Mouse (Mus musculus) frontal cortex, adult 2 months (tissue): ENCODE measurements around the gene Gm9958. TPM values are rescaled to one million over a fixed set of nuclear protein-coding genes. Genes with fewer than 3 reads are reported as not detected.

ENCODE experiments used
- DNase-seq, 2 experiments: peaks; one replicate each; pipeline ENCODE4 v3.0.0; 2022; ENCODE audit warnings: low spot score in 1 of 2; ENCODE audit errors: extremely low spot score in 1 of 2
- polyA plus RNA-seq: library from polyadenylated mRNA; depleted of rRNA; stranded (reverse); fragments of >200 nt; gene quantifications from 2 replicates; pipeline ENCODE4 v1.2.3, GENCODE M21; 2012; rRNA removed

Gm9958 gene
- polyA plus RNA-seq, 1 experiment, result 2.3 TPM

GRCm38 (mm10) chr5:90396817-90397216 lies 29.8 kb downstream of the Gm9958 start:
- DNase-seq, result peak in 1 of 2 experiments; percentile 17

DNA sequence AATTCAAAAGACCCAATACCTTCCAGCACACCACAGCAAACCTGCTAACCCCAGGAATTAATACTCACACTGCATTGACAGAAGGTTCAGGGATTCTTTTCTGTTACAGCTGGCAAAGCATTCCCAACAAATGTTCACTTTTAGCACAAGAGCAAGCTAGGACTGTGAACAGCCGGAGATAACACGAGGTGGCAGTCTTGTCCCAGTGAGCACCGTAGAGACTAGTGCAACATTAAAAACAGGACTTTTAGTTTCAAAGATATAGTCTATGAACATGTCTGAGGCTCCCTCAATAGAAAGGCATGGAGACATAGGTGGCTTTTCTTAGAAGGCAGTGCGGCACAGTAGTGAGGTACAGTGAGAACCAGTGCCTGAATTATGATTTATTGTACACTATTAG lies 38.2 kb downstream of the Gm9958 start:
- DNase-seq, result peak; percentile 14 to 79

- no peak for DNase-seq
Measured at GRCm38 (mm10) chr5:90414142-90414924, 47.3 kb downstream of the Gm9958 start.

DNA sequence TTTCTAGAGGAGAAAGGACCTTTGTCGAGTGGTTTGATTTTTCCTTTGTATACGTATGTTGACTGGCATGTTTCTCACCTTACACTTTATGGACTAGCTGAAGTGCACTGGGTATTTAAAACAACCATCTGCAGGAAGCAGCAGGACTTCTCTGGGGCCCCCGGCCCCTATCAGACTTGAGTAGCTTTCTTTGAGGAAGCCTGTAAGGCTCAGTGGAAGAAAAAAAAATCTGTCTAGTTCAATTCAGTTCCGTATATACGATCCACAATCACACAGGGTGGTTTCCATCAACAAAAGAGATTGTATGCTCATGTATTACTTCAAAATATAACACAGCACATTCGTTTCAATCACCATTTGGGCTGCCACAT lies 47.9 kb downstream of the Gm9958 start:
- no peak for DNase-seq

Other genes starting within 250 kb of the Gm9958 start
- 33.2 and 37.4 TPM in 2 replicates for gene Cox18, start 143.2 kb upstream of the Gm9958 start, polyA plus RNA-seq
- 50.2 and 55.1 TPM in 2 replicates for gene Ankrd17, start 627 bp upstream of the Gm9958 start, polyA plus RNA-seq
- 0.08 and 2.3 TPM in 2 replicates for gene Alb, start 93.7 kb downstream of the Gm9958 start, polyA plus RNA-seq
- gene Afp, start 123.5 kb downstream of the Gm9958 start, polyA plus RNA-seq, result 3.4 and 10.5 TPM in 2 replicates
- gene Afm, start 151.7 kb downstream of the Gm9958 start, polyA plus RNA-seq, result not detected in 2 replicates
- gene 5830473C10Rik, start 193.9 kb downstream of the Gm9958 start, polyA plus RNA-seq, result 0.04 and 0.10 TPM in 2 replicates